Mouse (Mus musculus) cerebellum, adult 2 months (tissue): Measurements from ENCODE around the gene Prr18. TPM values are rescaled to one million over a fixed set of nuclear protein-coding genes. Genes with fewer than 3 reads are reported as not detected.

Source experiments
- DNase-seq, 2 experiments: peaks; one replicate each; pipeline ENCODE4 v3.0.0; 2021
- H3K27ac ChIP-seq: fragments of 200-500 bp; 2 replicates; pipeline ENCODE4 v1.5.1; 2012; ENCODE audit warnings: low read length, control low read depth, inconsistent platforms; ENCODE audit not compliant: insufficient read depth
- H3K27me3 ChIP-seq: fragments of 200-500 bp; 2 replicates; pipeline ENCODE4 v1.6.1; 2012; ENCODE audit warnings: inconsistent platforms, mild to moderate bottlenecking, low read length, moderate library complexity; ENCODE audit not compliant: control insufficient read depth, insufficient read depth
- H3K4me1 ChIP-seq: fragments of 200-500 bp; 2 replicates; pipeline ENCODE4 v1.6.1; 2011; ENCODE audit warnings: low read length; ENCODE audit not compliant: control insufficient read depth, insufficient read depth
- H3K4me3 ChIP-seq: fragments of 200-500 bp; replicated peaks from 2 replicates; pipeline ENCODE3; 2011; ENCODE audit warnings: mild to moderate bottlenecking, low read depth, low read length, control low read depth; ENCODE audit not compliant: insufficient read depth
- CTCF ChIP-seq: fragments of 200-500 bp; IDR thresholded peaks from 2 replicates; pipeline ENCODE4 v1.5.1; 2011; ENCODE audit warnings: low read depth, mild to moderate bottlenecking, control low read depth, low read length, moderate library complexity, borderline replicate concordance; ENCODE audit not compliant: insufficient read depth
- POLR2A ChIP-seq: fragments of 200-500 bp; IDR thresholded peaks from 2 replicates; pipeline ENCODE4 v1.6.1; 2011; ENCODE audit warnings: low read length, control low read depth, borderline replicate concordance; ENCODE audit not compliant: insufficient read depth
- WGBS: fragments of 180-500 bp; shearing (Covaris S2); methylation state at CpG from one replicate; pipeline ENCODE4 v1.1.7; 2018; 5-methylcytosine and 5-hydroxymethylcytosine counted together
- polyA plus RNA-seq: library from polyadenylated mRNA; depleted of rRNA; stranded (reverse); fragments of >200 nt; gene quantifications from 2 replicates; pipeline ENCODE4 v1.2.3, GENCODE M21; 2012

Prr18 gene
- polyA plus RNA-seq, 1 experiment, result 78.1 TPM

DNA sequence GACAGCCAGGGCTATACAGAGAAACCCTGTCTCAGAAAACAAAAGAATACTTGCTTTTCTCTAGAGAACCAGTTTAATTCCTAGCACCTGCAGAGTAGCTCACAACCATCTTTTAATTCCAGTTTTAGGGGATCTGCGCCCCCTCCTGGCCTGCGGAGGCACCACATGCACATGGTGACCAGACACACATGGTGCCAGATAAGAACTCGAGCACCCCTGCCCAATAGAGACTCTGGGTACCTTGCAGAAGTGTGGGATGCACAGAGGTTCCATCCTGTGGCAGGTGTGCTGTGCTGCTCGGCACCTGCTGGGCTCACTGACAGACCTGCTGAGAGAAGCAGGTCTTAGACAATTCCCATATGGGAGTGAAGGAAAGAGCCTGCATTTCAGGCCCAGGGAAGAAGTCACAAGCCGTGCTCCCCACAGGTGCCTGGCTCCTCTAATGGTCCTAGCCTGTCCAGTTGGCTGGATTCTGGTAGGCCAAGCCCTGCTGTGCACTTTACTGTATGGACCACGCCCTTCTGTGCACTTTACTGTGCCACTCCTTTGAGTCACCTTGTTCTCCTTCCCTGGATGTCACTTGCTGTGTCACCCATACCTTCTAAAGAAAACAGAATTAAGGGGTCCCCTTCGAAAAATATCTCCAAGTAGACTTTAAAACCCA, 8.6 kb upstream of the Prr18 start:
- Histone ChIP-seq H3K27me3 (no peaks in the 10 kb centered on the region), H3K27ac (no peak overlapping the region), H3K4me3 (no peak overlapping the region), H3K4me1 (no peaks in the 10 kb centered on the region)
- peak; percentile 47; the same call in 1 of the 2 replicates for TF ChIP-seq CTCF
- TF ChIP-seq POLR2A, result no peak
- WGBS, result 63% methylated on average over 7 of the region's 7 CpGs
- no peak for DNase-seq

- no peak overlapping the region for H3K4me3 ChIP-seq
- TF ChIP-seq POLR2A (no peak), CTCF (no peak)
- no peaks in the 10 kb centered on the region for H3K4me1 ChIP-seq
- DNase-seq, result no peak
- no peak overlapping the region for H3K27ac ChIP-seq
- no peaks in the 10 kb centered on the region for H3K27me3 ChIP-seq
- WGBS, result 60% methylated on average over 5 of the region's 5 CpGs
Measured at GRCm38 (mm10) chr17:8330602-8331001, 6.7 kb upstream of the Prr18 start.

DNA sequence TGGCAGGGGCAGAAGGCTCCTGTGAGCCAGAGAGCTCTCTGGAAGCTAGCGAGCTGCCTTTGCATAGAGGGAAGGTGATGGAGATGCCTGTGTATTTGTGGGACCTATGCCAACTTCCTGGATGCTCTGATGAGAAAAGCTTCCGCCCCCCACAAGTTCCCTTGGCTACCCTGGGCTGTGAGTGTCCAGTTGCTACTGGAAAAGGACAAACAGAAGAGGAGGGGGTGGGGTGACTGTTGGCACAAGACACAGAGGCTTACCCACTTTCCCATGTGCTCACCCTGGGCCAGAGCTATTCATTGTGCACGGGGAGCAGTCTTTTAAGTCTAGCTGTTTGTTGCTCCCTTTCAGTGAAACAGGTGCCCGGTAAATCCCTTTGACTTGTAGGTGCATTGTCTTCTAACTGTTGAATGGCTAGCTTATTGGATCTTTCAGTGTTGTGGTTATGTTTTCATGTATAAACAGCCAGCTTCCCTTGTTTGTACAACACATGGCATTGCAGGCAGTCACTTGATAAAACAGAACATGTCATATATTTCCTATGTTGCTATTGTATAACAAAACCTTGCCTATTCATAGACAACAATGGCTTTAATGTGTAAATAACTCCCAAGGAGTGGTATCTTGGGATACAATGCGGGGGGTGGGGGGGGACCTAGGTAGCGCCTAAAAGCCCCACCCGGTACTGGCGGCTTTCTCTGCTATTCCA, 2.6 kb downstream of the Prr18 start:
- peak; percentile 22 to 39 for DNase-seq
- TF ChIP-seq POLR2A, result no peak
- no peak for TF ChIP-seq CTCF
- no peaks in the 10 kb centered on the region for H3K27me3 ChIP-seq
- peak overlapping the region; percentile 15; the same call in 1 of the 2 replicates for H3K27ac ChIP-seq
- WGBS, result 9% methylated on average over 8 of the region's 8 CpGs
- H3K4me3 ChIP-seq, result peak overlapping the region; percentile 67
- 0 out of 2 replicates have a peak, but pooled peaks cover 3% of the 10 kb centered on the region for H3K4me1 ChIP-seq

DNA sequence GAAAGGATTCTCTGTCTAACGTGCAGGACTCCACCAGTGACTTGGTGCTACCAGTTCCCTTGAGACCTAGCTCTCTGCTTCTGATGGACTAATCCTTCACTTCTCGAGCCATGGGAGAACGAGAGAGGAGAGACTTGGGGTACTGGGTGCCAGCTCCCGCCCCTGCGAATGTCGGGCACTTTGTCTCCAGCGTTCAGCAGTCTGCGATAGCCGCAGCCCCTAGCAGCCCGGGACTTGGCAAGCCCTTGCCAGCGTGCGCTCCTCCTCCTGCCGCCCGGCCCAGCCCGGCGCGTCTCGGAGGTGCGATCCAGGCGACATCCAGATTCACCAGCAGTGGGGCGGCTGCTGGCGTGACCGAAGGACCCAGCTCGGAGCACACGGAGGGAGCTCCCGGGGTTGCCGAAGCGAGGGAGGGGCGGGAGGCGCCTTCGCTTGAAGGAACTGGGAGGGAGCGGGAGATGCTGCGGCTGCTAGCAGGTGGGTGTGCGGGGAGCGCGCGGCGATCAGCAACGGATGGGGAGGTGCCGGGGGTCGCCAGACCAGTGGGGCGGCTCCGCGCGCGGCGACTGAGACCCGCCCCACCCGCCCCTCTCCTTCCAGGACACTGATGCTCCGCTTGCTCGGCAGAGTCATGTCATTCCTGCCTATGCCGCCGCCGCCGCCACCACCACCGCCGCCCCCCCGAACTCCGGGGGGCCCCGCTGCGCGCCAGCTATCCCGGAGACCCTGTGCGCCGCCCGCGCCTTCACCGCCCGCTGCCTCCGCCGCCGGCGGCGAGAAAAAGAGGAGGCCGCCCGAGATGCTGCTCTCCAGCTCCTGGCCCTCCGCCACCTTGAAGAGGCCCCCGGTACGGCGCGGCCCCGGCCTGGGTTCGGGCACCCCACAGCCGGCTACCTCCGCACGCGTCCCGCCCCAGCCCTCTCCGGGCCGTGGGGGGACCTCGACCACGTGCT, 3.4 kb downstream of the Prr18 start:
- Histone ChIP-seq H3K4me3 (peak overlapping the region; percentile 67), H3K27me3 (no peaks in the 10 kb centered on the region), H3K4me1 (0 out of 2 replicates have a peak, but pooled peaks cover 3% of the 10 kb centered on the region), H3K27ac (peak overlapping the region; percentile 3; the same call in 1 of the 2 replicates)
- no peak for TF ChIP-seq CTCF
- TF ChIP-seq POLR2A, result no peak
- WGBS, result under 1% methylated on average over 77 of the region's 92 CpGs
- DNase-seq, result peak; percentile 50 to 65

GRCm38 (mm10) chr17:8341360-8341963, 4.2 kb downstream of the Prr18 start:
- peak overlapping the region; percentile 67 for H3K4me3 ChIP-seq
- peak; percentile 14 to 48 for DNase-seq
- no peaks in the 10 kb centered on the region for H3K27me3 ChIP-seq
- H3K27ac ChIP-seq, result peak overlapping the region; percentile 3; the same call in 1 of the 2 replicates
- 0 out of 2 replicates have a peak, but pooled peaks cover 3% of the 10 kb centered on the region for H3K4me1 ChIP-seq
- TF ChIP-seq POLR2A (no peak), CTCF (no peak)
- WGBS, result 13% methylated on average over 46 of the region's 46 CpGs

GRCm38 (mm10) chr17:8342706-8343105, 5.4 kb downstream of the Prr18 start:
- Histone ChIP-seq H3K27me3 (no peaks in the 10 kb centered on the region), H3K27ac (no peak overlapping the region), H3K4me1 (0 out of 2 replicates have a peak, but pooled peaks cover 3% of the 10 kb centered on the region), H3K4me3 (no peak overlapping the region)
- DNase-seq, result no peak
- 74% methylated on average over 5 of the region's 5 CpGs for WGBS
- TF ChIP-seq CTCF (no peak), POLR2A (no peak)

DNA sequence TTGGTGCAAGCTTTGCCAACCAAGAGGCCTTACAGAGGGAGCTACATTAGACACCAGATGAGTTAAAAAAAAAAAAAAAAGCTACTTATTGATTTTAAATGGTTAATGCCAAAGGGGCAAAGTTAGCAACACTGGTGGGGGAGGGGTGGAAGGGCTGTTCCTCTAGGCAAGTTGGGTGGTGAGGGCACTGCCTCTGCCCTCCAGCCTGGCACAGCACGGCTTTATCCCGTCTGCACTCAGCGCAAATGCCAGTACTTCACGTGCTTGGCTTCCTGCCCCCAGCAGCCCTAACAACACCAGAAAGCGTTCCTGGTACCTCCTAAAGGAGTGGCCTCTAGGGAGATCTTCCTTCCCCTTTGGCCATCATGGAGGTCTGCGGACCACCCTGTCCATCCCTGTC, 6.2 kb downstream of the Prr18 start:
- Histone ChIP-seq H3K4me1 (0 out of 2 replicates have a peak, but pooled peaks cover 3% of the 10 kb centered on the region), H3K4me3 (no peak overlapping the region), H3K27me3 (no peaks in the 10 kb centered on the region), H3K27ac (no peak overlapping the region; the same call in 1 of the 2 replicates)
- TF ChIP-seq POLR2A, result no peak
- 46% methylated on average over 6 of the region's 6 CpGs for WGBS
- DNase-seq, result peak in 1 of 2 experiments; percentile 15
